Mouse (Mus musculus): Measurements from ENCODE around the gene Dydc1.

Dydc1 gene

DNA sequence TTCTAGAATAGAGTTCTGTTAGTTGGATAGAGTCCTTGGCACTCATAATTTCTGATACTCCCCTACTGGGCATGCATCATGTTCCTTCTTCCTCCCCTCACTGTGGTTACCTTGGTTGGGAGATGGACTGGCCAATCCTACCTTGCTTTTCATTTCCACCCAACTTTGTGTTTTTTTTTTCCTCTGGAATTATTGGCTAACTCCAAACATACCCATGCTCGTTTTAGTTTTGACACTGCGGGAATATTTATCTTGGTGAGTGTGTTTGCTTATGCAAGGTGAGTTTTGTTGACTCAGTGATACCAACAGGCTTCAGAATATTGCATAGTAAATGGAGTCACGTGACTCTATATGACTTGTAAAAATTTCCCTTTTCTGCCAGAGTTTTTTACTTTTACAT lies 28.0 kb downstream of the Dydc1 start:
- no peak for DNase-seq

DNA sequence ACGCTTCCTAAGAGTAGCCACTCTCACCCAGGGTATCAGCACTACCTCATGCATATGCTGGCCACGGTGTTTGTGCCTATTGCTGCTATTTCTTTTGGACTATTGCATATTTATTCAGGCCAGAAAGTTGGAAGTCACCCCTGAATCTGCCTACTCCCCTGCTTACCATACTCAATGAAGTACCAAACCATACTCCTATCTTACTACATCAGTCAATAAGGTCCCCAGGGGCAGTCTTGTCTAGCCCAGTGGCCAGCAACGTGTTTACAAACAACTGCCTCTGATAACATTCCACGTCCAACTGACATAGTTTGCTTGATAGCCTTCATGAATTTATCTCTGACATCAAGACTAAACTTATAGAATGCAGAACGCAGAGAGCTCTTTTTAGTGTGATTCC lies 28.5 kb downstream of the Dydc1 start:
- no peak for DNase-seq

DNA sequence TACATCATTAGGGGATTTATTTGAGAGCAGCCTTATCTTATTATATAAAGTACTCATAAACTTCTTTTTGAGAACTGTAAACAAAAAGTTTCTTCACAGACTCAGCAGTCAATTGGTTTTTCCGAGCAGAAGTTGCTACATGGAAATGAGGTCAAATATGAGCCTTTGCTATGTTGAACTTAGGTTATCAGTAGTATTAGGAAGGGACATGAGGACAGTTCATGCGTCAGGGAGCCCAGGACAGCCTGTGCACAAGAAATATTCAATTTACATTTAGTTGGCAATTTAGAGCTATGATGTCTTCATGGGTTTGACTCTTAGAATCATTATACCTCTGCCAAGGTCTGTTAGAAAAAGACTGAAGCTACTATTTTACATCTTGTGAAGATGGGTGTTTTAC lies 29.6 kb downstream of the Dydc1 start:
- DNase-seq = no peak

DNA sequence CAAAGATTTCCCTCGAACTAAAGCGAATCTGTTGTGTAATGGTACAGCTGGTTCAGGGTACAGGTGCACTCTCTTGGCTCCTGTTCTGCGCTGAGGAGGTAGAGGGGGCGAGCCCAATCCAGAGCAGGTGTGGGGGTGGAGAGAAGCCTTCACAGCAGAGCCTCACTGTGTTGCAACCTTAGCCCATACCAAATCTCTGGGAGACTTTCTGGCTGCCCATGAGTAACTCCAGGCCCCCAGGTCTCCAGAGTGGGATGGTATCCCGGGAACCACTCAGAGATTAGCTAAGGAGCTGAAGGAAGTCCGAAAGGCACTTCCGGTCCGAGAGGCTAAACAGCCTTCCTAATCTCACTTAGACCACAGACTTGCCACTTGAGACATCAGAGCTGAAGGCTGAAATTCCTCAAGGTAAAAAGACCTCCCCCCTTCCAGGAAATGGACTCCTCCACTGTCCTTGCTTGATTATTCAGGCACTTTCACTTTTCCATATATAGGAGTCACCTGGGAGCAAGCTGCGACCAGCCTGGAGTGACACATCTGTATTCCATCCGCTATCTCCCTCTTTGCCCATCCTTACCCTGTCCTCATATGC lies 32.2 kb downstream of the Dydc1 start, which contains the start of gene Mat1a:
Mat1a (plus strand) TSS at position 183 of the 592 bp plus-strand sequence.
- no peak for DNase-seq

DNA sequence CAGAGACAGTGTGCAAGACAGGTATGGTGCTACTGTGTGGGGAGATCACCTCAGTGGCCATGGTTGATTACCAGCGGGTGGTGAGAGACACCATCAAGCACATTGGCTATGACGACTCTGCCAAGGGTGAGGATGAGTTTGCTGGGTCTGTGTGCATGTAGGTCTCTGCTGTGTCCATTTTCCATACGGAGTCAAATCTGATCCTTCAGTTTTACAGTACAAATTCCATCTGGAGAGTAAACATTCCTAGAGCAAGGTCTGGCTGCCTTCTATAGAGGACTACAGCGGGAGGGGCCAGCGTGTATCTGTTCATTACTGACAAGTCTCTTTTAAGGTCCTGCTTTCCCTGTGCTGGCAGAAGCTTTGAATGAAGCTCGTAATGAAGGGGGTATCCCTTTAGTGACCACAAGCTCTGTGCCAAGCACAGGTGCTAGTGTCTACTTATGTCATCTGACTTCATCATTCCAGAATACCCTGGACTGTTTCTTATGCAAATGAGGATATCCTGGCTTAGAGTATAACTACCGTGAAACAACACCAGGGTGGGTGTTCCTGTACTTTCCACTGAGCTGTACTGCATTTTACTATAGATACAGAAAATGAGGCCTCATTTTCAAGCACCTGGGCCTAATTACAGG lies 38.4 kb downstream of the Dydc1 start:
- DNase-seq = no peak

DNA sequence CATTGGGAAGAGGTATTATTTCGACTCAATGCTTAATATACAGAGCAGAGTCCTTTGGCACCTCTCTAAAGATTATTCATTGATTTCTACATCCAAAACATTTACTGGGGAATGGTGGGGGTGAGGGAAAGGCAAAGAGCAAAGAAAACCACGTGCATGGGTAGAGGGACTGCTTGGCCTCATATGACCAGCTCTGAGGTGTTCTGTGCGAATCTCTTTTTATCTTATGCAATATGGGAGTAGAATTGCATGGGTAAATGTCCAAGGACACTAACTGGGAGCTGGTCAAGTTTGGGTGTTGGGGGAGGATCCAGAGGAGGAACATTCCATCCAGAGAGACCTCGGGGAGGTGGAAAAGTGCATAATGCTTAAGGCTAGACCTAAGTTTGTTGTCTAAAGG lies 40.2 kb downstream of the Dydc1 start:
- no peak for DNase-seq

DNA sequence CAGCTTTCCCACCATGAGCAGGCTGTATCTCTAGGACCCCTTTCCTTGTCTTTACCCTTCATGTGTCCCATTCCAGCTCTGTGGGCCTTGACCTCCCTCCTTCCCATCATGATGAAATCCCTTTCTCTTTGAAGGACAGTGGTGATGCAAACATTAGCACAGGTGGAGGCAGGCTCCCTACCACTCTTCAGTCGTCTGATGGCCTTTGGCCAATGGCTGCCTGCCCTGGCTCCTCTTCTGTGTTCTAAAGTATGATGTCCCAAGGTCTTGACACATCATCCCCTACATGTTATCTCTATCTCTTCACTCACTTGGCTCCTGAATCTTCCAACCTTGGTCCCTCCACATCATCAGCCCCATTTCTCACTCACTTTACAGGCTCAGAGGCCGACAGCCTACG lies 43.6 kb downstream of the Dydc1 start:
- DNase-seq = no peak

DNA sequence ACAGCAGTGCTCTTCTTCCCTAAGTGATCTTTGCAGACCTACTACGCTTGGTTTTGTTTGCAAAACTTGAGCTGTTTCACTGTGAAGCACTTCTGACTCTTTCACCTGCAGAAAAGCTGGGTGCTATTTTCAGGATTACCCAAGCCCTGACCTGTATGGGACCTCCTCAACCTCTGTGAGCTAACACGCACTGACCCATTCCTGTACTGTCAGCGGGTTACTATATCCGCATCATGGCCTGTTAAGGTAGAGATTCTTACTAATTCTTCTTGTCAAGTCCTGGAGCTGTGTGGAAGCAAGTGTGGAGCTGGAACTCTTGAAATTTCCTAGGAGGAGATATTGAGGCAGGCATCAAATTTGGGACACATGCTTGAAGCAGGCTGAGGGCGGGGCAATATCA lies 52.0 kb downstream of the Dydc1 start:
- no peak for DNase-seq

DNA sequence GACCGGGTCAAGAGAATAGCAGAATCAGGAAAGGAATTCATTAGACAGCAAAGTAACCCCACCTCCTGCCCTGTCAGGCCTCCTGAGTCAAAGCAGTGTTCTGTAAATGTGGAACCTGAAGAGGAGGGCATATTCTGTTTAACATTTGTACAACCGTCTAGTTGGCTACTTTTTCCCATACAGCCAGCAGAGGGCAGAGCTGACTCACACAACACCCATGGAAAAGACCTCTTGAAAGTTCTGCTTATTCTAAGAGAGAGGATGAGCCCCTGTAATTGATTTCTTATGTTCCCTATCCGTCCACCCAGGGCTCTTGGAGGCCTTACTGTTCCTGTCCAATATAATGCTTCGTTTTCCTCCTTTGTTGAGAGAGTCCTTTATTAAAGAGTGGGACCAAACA lies 55.3 kb downstream of the Dydc1 start:
- DNase-seq = no peak

DNA sequence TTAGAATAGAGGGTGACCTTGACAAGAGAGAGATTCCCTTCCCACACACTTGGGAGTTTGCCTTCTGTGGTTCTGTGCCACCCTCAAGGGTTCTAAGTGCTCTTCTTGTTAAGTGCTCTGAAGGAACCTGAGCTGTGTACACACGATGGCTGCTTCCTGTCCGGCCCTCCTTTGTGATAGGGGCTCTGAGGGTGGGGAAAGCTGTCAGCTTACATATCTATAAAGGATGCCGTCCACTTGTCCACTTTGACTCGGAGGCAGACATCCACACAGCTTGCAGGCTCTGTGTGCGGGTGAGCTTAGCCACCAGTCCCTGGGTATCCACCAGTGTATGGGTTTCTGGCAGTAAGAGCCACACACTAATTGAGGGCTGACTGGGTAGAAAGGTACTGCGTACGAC lies 58.8 kb downstream of the Dydc1 start, which contains the start of gene Sftpa1:
Sftpa1 (plus strand) TSS at position 243 of the 400 bp plus-strand sequence.
- DNase-seq = no peak

DNA sequence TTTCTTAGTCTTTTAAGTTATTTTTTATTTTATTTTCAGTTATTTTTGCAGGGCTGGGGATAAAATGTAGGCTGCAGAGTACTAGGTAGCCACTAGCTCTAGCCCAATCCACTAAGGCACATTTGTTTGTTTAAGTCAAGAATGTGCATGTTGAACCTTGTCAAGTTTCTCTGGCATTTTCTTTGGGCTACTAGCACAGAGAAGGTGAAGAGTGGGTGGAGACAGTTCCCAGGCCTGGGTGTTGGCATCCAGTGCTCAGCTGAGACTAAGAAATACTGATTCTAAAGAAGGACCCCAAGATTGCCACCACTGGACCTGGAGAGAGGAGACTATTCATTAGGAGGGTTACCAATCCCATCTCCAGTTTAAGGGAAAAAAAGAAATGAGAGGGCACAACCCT lies 64.3 kb downstream of the Dydc1 start:
- no peak for DNase-seq

DNA sequence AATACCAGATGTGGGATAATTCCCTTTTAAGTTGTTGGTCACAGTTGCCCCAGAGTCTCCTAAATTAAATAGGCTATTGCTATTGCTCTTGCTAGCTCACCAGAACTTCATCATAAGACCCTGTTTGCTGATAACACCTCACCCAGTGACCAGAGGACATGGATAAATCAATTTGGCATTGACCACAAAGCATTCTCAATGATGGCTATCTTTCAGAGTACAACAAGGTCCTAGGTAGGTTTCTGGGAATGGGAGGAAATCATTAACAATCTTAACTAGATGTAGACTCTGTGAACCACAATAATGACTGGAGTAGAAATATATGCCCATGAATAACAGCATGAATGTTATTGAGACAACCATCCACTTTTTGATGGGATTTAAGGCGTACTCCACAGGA lies 68.0 kb downstream of the Dydc1 start:
- DNase-seq = no peak
